Mouse (Mus musculus) myocyte (in vitro differentiated cells): ENCODE results near the gene Myh7. TPM values are rescaled to one million over a fixed set of nuclear protein-coding genes. Genes with fewer than 3 reads are reported as not detected.

Source experiments
- H3K27me3 ChIP-seq: one replicate; pipeline ENCODE4 v1.6.1; 2011; ENCODE audit not compliant: control insufficient read depth, insufficient read depth, insufficient read length
- H3K36me3 ChIP-seq: one replicate; pipeline ENCODE4 v1.6.1; 2011; ENCODE audit not compliant: control insufficient read depth, insufficient read depth
- H3K4me2 ChIP-seq: one replicate; pipeline ENCODE4 v1.6.1; 2011; ENCODE audit warnings: low read depth, control low read depth
- H3K4me3 ChIP-seq: one replicate; pipeline ENCODE4 v1.5.1; 2011; ENCODE audit warnings: mild to moderate bottlenecking, control low read depth, moderate library complexity
- H3K79me2 ChIP-seq: one replicate; pipeline ENCODE4 v1.6.1; 2011; ENCODE audit not compliant: control insufficient read depth, insufficient read depth
- H3ac ChIP-seq: one replicate; pipeline ENCODE4 v1.6.1; 2011; ENCODE audit not compliant: control insufficient read depth, insufficient read length
- CEBPB ChIP-seq: IDR thresholded peaks from 2 replicates; pipeline ENCODE4 v1.6.1; 2011; ENCODE audit warnings: mild to moderate bottlenecking, moderate library complexity; ENCODE audit not compliant: poor library complexity, insufficient read depth, severe bottlenecking
- E2F4 ChIP-seq: IDR thresholded peaks from one replicate; pipeline ENCODE4 v1.6.1; 2011; ENCODE audit warnings: mild to moderate bottlenecking, control low read depth, moderate library complexity; ENCODE audit not compliant: insufficient read depth
- MAX ChIP-seq: IDR thresholded peaks from one replicate; pipeline ENCODE4 v1.6.1; 2011; ENCODE audit warnings: low read depth, mild to moderate bottlenecking, control low read depth
- MYOD1 ChIP-seq, 3 experiments: IDR thresholded peaks; one replicate each; pipeline ENCODE4 v1.6.1; 2011; ENCODE audit warnings: control low read depth in 2 of 3, low read depth in 2 of 3, mild to moderate bottlenecking in 2 of 3, moderate library complexity in 1 of 3; ENCODE audit not compliant: insufficient read length in 2 of 3, control insufficient read depth in 1 of 3
- MYOG ChIP-seq, 3 experiments: IDR thresholded peaks; one replicate each; pipeline ENCODE4 v1.6.1; 2011; ENCODE audit warnings: control low read depth in 2 of 3, low read depth in 2 of 3, mild to moderate bottlenecking in 2 of 3; ENCODE audit not compliant: insufficient read length in 2 of 3, control insufficient read depth in 1 of 3, insufficient read depth in 1 of 3
- POLR2A ChIP-seq: IDR thresholded peaks from one replicate; pipeline ENCODE4 v1.6.1; 2011; ENCODE audit warnings: low read depth, mild to moderate bottlenecking, control low read depth, moderate library complexity; ENCODE audit not compliant: insufficient read length
- POLR2AphosphoS2 ChIP-seq: IDR thresholded peaks from one replicate; pipeline ENCODE4 v1.6.1; 2011; ENCODE audit warnings: low read depth, control low read depth; ENCODE audit not compliant: insufficient read length
- REST ChIP-seq: IDR thresholded peaks from one replicate; pipeline ENCODE4 v1.6.1; 2011; ENCODE audit warnings: mild to moderate bottlenecking, control low read depth, moderate library complexity; ENCODE audit not compliant: insufficient read depth, insufficient read length
- SRF ChIP-seq: IDR thresholded peaks from one replicate; pipeline ENCODE4 v1.6.1; 2011; ENCODE audit warnings: low read depth; ENCODE audit not compliant: control insufficient read depth, insufficient read length
- TCF12 ChIP-seq: IDR thresholded peaks from one replicate; pipeline ENCODE4 v1.6.1; 2011; ENCODE audit warnings: mild to moderate bottlenecking, control low read depth; ENCODE audit not compliant: poor library complexity, insufficient read depth, severe bottlenecking
- TCF3 ChIP-seq: IDR thresholded peaks from one replicate; pipeline ENCODE4 v1.6.1; 2011; ENCODE audit warnings: low read depth, control low read depth; ENCODE audit not compliant: insufficient read length
- USF1 ChIP-seq: IDR thresholded peaks from one replicate; pipeline ENCODE4 v1.6.1; 2011; ENCODE audit warnings: low read depth, mild to moderate bottlenecking, control low read depth, moderate library complexity
- polyA plus RNA-seq: library from polyadenylated mRNA; unstranded; fragments of >200 nt; fragmentation: generic; extraction: Trizol; gene quantifications from one replicate; pipeline ENCODE4 v1.2.1, GENCODE M21; 2012; ENCODE audit warnings: missing spikeins

The Myh7 gene
- polyA plus RNA-seq, 1 experiment, result 56.5 TPM

GRCm38 (mm10) chr14:55027653-55028052 lies 33.2 kb upstream of the Myh7 start:
- Histone ChIP-seq H3K79me2 (no peaks in the 10 kb centered on the region), H3ac (no peak overlapping the region), H3K4me3 (no peak overlapping the region), H3K4me2 (no peak overlapping the region), H3K36me3 (peaks cover 15% of the 10 kb centered on the region), H3K27me3 (no peaks in the 10 kb centered on the region)
- TF ChIP-seq SRF (no peak), POLR2A (no peak), REST (no peak), USF1 (no peak), MYOG (IDR thresholded peaks at IDR 0.05; ENCODE audit: control insufficient read depth in 1 of 3, insufficient read depth in 1 of 3, insufficient read length in 2 of 3, low read depth in 2 of 3) (no peak), E2F4 (no peak), CEBPB (no peak), TCF12 (no peak), MYOD1 (IDR thresholded peaks at IDR 0.05; ENCODE audit: control insufficient read depth in 1 of 3, insufficient read length in 2 of 3, low read depth in 2 of 3) (no peak)

GRCm38 (mm10) chr14:55027251-55027650 lies 32.8 kb upstream of the Myh7 start:
- no peak overlapping the region for H3K4me3 ChIP-seq
- H3K4me2 ChIP-seq, result no peak overlapping the region
- no peaks in the 10 kb centered on the region for H3K79me2 ChIP-seq
- H3K27me3 ChIP-seq, result no peaks in the 10 kb centered on the region
- H3K36me3 ChIP-seq, result peaks cover 18% of the 10 kb centered on the region
- TF ChIP-seq REST (peak; percentile 71), POLR2AphosphoS2 (no peak)
- no peak overlapping the region for H3ac ChIP-seq

DNA sequence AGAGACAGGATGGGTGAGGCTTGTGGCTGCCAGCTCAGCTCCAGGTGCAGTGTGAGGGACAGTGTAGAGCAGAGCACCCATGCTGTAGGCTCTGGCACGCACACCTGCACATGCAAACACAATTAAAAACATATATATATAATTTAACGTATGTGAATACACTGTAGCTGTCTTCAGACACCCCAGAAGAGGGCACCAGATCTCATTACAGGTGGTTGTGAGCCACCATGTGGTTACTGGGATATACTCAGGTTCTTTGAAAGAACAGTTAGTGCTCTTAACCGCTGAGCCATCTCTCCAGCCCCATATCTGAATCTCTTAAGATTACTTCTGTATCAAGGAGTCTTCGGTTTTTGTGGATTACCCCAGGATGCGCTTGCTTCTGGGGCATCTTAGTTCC lies 31.1 kb upstream of the Myh7 start:
- no peak for TF ChIP-seq MYOD1 (IDR thresholded peaks at IDR 0.05; ENCODE audit: control insufficient read depth in 1 of 3, insufficient read length in 2 of 3, low read depth in 2 of 3)
- TF ChIP-seq SRF, result no peak
- TF ChIP-seq REST, result no peak
- no peak for TF ChIP-seq CEBPB
- TF ChIP-seq POLR2AphosphoS2, result no peak
- no peak for TF ChIP-seq MAX
- no peak for TF ChIP-seq TCF12
- TF ChIP-seq POLR2A, result no peak
- TF ChIP-seq USF1, result no peak
- no peak for TF ChIP-seq TCF3
- TF ChIP-seq E2F4, result no peak
- TF ChIP-seq MYOG (IDR thresholded peaks at IDR 0.05; ENCODE audit: control insufficient read depth in 1 of 3, insufficient read depth in 1 of 3, insufficient read length in 2 of 3, low read depth in 2 of 3), result no peak

GRCm38 (mm10) chr14:55024236-55024635 lies 29.8 kb upstream of the Myh7 start:
- Histone ChIP-seq H3K79me2 (no peaks in the 10 kb centered on the region), H3ac (no peak overlapping the region), H3K36me3 (peaks cover 27% of the 10 kb centered on the region), H3K4me3 (no peak overlapping the region), H3K4me2 (no peak overlapping the region), H3K27me3 (no peaks in the 10 kb centered on the region)
- TF ChIP-seq POLR2AphosphoS2 (no peak), TCF3 (no peak), TCF12 (no peak)

More for the DNA sequence above, 31.1 kb upstream of the Myh7 start:
- H3K79me2 ChIP-seq, result no peaks in the 10 kb centered on the region
- H3K4me3 ChIP-seq, result no peak overlapping the region
- no peaks in the 10 kb centered on the region for H3K27me3 ChIP-seq
- peaks cover 26% of the 10 kb centered on the region for H3K36me3 ChIP-seq
- H3K4me2 ChIP-seq, result no peak overlapping the region
- no peak overlapping the region for H3ac ChIP-seq

DNA sequence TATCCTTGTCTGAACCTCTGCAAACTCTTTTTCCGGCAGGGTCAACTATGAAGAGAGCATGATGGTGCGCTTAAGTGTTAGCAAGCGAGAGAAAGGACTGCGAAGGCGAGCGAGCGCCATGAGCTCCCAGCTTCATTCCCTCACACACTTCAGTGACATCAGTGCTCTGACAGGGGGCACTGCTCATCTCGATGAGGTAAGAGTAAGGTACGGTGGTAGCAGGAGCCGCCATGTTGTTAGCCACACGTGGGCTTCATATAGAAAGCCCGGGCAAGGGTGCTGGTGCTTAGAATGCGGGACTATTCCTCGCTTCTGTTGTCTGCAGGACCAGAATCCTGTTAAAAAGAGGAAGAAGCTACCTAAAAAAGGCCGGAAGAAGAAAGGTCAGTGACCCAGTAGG lies 28.6 kb upstream of the Myh7 start:
- peaks cover 30% of the 10 kb centered on the region for H3K36me3 ChIP-seq

More for the DNA sequence above, 28.6 kb upstream of the Myh7 start:
- TF ChIP-seq SRF, result no peak
- no peak for TF ChIP-seq POLR2AphosphoS2
- no peak for TF ChIP-seq CEBPB
- TF ChIP-seq MYOG (IDR thresholded peaks at IDR 0.05; ENCODE audit: control insufficient read depth in 1 of 3, insufficient read depth in 1 of 3, insufficient read length in 2 of 3, low read depth in 2 of 3), result no peak
- TF ChIP-seq POLR2A, result no peak
- no peak for TF ChIP-seq MYOD1 (IDR thresholded peaks at IDR 0.05; ENCODE audit: control insufficient read depth in 1 of 3, insufficient read length in 2 of 3, low read depth in 2 of 3)
- TF ChIP-seq MAX, result no peak
- TF ChIP-seq TCF3, result no peak
- TF ChIP-seq REST, result no peak
- no peak for TF ChIP-seq USF1
- no peak for TF ChIP-seq E2F4
- no peak for TF ChIP-seq TCF12
- Histone ChIP-seq H3K79me2 (no peaks in the 10 kb centered on the region), H3K27me3 (no peaks in the 10 kb centered on the region), H3K4me3 (no peak overlapping the region), H3ac (no peak overlapping the region), H3K4me2 (no peak overlapping the region)
